Mouse (Mus musculus) embryo, embryonic 10.5 days (tissue): ENCODE data around the gene Kdelr1.
"Not testable (repeated sequence)": the region's sequence is repeated elsewhere in the genome, so short reads cannot be mapped to it uniquely, and the experiment has no call there.

Experiments used
- DNase-seq: peaks from one replicate; pipeline ENCODE4 v3.0.0-alpha.2; 2015; ENCODE audit warnings: low spot score

Gene Kdelr1

GRCm38 (mm10) chr7:45870282-45871058 is 2.1 kb upstream of the Kdelr1 start:
- peak; percentile 10 for DNase-seq

GRCm38 (mm10) chr7:45873061-45873947 is 732 bp downstream of the Kdelr1 start:
- DNase-seq: peak; percentile 73

- DNase-seq: no peak
These were observed 4.3 kb downstream of the Kdelr1 start for GRCm38 (mm10) chr7:45876895-45877294.

GRCm38 (mm10) chr7:45878278-45878677 is 5.7 kb downstream of the Kdelr1 start, which contains the start of gene Grin2d:
TSS of gene Grin2d (minus strand) at chr7:45878378.
- DNase-seq: not testable (repeated sequence)

GRCm38 (mm10) chr7:45880531-45880930 is 8.0 kb downstream of the Kdelr1 start:
- no peak for DNase-seq

GRCm38 (mm10) chr7:45881011-45881410 is 8.4 kb downstream of the Kdelr1 start:
- DNase-seq: no peak

- no peak for DNase-seq
These were observed 14.7 kb downstream of the Kdelr1 start for GRCm38 (mm10) chr7:45887246-45887645.

- DNase-seq: no peak
These were observed 20.1 kb downstream of the Kdelr1 start for GRCm38 (mm10) chr7:45892651-45893050.

GRCm38 (mm10) chr7:45895931-45896516 is 23.5 kb downstream of the Kdelr1 start:
- DNase-seq: no peak

- peak; percentile 100 for DNase-seq
These were observed 24.1 kb downstream of the Kdelr1 start, which contains the start of the genes Syngr4 and Tmem143 for GRCm38 (mm10) chr7:45896517-45897257. TSS of gene Syngr4 (minus strand) at chr7:45896714. TSS of gene Tmem143 (plus strand) at chr7:45896941.

GRCm38 (mm10) chr7:45897258-45897757 is 24.7 kb downstream of the Kdelr1 start:
- DNase-seq: peak; percentile 77

- peak; percentile 57 for DNase-seq
These were observed 25.6 kb downstream of the Kdelr1 start for GRCm38 (mm10) chr7:45898125-45898524.

GRCm38 (mm10) chr7:45901562-45901961 is 29.0 kb downstream of the Kdelr1 start:
- DNase-seq: peak; percentile 65

- peak; percentile 45 for DNase-seq
These were observed 30.0 kb downstream of the Kdelr1 start for GRCm38 (mm10) chr7:45902481-45903002.

- DNase-seq: no peak
These were observed 34.0 kb downstream of the Kdelr1 start for GRCm38 (mm10) chr7:45906622-45907021.

- no peak for DNase-seq
These were observed 35.8 kb downstream of the Kdelr1 start for GRCm38 (mm10) chr7:45908384-45908783.

GRCm38 (mm10) chr7:45909145-45909544 is 36.6 kb downstream of the Kdelr1 start:
- DNase-seq: no peak

- DNase-seq: no peak
These were observed 41.5 kb downstream of the Kdelr1 start for GRCm38 (mm10) chr7:45914067-45914466.

- no peak for DNase-seq
These were observed 42.4 kb downstream of the Kdelr1 start for GRCm38 (mm10) chr7:45915011-45915410.

GRCm38 (mm10) chr7:45916056-45917003 is 43.8 kb downstream of the Kdelr1 start:
- DNase-seq: peak; percentile 89
